Mouse (Mus musculus): ENCODE results near the gene Il13.

Gene Il13

DNA sequence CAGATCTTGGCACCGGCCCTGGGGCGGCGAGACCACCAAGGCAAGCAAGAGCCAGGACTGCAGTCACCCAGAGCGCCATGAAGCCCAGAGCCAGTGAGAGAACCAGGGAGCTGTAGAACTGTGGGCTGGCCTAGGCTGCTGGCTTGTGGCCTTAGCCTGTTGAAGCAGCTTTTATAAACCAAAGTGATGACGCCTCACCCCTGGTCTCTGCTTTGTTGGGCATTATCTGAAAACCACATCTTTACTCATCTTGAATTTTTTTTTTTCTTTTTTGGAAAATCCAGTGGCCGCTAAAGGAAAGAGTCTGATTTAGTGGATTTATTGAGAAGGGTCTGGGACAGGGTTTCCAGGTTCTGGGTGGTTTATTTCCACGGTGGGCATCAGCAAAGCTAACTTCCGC is at the start of gene Il13:
Gene Il13, minus strand, starts transcription at position 147 of the 400 bp plus-strand sequence.
- peak; percentile 33 for DNase-seq (ENCODE audit: extremely low read depth, insufficient read length, low spot score)

DNA sequence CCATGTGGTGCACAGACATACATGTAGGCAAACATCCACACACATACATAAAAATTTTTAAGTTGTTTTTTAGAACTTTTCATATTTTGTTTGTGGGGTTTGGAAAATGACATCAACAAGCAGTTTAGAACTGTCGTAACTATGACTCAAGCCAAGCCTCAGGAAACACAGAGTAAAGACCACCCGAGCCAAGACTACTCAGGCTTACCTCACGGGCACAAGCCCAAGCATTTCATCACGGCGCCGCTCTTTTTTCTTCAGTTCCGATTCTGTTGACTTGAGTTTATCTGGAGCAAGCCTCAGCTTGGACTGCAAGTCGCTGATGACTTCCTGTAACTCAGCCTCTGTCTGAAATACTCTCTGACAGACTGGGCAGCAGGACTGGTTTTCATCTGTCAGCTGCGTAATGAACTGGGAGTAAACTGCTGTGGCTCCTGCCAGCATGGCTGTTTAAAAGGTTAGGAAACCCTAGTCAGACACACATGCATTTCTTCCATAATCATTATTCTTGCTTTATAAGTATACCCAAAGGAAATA is 48.6 kb upstream of the Il13 start:
- DNase-seq (ENCODE audit: extremely low read depth, insufficient read length, low spot score), result no peak

DNA sequence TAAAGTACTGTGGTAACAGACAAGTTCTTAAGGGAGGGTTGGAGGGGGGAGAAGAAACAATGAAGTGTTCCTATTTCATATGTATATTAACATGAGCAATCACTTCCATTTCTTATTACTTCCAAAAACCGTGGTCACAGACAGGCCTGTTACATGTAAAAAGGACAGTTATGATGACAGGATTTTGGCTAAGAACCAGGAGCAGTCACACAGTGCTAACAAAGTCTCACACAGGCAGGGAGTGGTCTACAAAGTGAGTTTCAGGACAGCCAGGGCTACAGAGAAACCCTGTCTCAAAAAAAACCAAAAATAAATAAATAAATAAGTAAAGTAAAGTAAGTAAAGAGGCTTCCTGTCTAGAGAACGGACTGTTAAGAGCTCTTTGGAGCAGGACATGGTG is 47.7 kb upstream of the Il13 start:
- DNase-seq (ENCODE audit: extremely low read depth, insufficient read length, low spot score), result no peak

DNA sequence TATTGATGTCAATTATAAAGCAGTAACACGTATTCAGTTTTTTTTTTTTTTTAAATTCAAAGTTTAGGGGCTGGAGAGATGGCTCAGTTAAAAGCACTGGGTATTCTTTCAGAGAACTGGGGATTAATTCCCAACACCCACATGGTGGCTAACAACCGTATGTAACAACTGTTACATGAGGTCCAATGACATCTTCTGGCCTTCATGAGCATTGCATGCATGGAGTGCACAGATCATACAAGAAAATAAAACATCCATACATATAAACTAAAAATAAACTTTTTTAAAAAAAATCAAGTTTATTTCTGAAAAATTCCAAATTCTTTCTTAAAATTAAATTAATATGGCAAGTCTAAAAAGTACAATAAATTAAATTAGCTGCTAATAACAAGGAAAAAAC is 47.2 kb upstream of the Il13 start:
- no peak for DNase-seq (ENCODE audit: extremely low read depth, insufficient read length, low spot score)

- no peak for DNase-seq (ENCODE audit: extremely low read depth, insufficient read length, low spot score)
These were observed 45.6 kb upstream of the Il13 start for GRCm38 (mm10) chr11:53680141-53680540.

- no peak for DNase-seq (ENCODE audit: extremely low read depth, insufficient read length, low spot score)
These were observed 36.9 kb upstream of the Il13 start for GRCm38 (mm10) chr11:53671414-53671813.

DNA sequence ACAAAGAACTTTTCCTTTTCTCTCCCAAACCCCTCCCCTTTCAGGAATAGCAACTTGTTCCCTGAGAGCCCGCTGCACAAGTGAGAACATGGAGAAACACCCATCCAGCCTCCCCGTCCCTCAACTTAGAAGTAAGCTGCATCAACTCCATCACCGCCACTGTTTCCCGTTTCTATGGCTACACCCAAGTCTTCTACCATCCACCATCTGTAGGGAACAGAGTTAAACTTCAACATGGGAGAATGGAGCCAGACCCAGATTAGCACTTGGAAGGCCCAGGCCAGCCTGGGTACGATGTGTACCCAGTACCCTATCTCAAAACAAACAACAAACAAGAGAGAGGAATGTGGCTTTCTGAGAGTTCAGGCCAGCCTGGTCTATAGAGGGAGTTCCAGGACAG is 29.6 kb upstream of the Il13 start:
- DNase-seq (ENCODE audit: extremely low read depth, insufficient read length, low spot score), result no peak

DNA sequence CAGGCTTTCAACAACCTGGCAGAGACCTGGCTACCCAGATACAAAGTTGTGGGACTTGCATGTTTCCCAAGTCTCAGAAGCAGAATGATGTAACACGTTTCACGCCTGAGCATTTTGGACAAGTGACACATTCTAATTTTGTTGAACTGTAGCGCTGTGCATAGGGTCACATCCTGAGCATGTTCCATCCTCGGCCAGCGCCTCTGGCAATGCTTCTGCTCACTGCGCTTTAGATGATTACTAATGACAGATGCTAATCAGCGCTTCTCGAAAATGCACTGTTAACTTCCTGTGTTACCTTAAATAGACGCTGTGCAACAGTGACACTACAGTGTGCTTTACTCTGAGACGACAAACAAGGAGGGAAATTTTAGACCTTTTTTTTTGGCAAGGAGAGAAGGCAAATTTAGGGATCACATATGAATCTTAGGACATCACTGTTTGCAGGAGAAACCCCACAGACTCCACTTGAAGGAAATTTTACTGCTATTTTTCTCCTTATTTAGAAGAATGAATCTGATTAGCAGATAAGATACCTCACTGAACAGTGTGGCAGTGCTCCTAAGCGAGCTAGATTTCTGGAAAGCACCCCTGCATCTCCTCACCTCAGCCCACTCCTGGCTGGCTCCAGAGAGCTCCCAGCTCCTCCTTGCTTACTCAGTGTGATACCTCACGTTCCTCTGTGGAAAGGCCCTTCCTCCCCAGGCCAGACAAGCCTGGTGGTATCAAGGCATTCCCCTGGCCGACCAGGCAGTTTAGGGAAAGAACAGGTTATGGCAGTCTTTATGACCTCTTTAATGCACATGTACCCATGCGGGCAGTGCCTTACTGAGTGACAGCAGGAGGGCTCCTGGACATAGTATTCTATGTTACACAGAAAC is 28.5 kb upstream of the Il13 start:
- DNase-seq (ENCODE audit: extremely low read depth, insufficient read length, low spot score), result no peak

DNA sequence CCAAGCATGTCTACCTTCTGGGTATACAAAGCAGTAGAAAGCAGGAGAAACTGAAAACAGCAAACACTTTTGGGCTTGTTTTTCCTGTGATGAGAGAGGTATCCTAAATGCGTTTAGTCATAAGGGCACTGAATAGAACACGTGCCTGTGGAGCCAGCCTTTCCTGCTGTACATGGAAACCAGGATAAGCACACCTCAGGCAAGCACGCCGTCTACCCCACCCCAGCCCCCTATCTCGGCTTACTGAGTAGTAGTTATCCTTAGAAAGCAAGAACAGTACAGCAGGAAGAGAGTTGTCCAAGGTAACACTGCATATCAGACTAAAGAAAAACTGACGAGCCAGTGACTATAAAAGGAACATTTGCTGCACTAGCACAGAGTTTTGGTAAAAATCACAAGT is 23.3 kb upstream of the Il13 start:
- DNase-seq (ENCODE audit: extremely low read depth, insufficient read length, low spot score), result no peak

DNA sequence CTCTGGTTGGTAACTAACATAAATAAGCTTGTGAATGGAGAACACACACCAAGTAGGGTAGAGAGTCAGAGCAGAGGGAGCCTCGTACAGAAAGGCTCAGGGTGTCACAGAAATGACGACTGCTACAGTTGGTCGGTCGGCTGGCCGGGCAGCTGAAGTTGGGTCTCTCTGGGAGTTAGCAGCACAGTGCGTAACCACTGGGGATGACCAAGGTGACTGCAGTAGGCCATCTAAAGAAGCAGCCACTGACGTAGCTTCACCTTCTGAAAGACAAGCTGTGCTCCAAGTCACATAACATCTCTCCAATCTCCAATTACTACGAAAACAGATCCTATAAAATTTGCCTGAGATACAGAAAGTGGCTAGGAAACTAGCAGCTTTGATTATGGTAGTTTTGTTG is 22.9 kb upstream of the Il13 start:
- DNase-seq (ENCODE audit: extremely low read depth, insufficient read length, low spot score), result no peak

DNA sequence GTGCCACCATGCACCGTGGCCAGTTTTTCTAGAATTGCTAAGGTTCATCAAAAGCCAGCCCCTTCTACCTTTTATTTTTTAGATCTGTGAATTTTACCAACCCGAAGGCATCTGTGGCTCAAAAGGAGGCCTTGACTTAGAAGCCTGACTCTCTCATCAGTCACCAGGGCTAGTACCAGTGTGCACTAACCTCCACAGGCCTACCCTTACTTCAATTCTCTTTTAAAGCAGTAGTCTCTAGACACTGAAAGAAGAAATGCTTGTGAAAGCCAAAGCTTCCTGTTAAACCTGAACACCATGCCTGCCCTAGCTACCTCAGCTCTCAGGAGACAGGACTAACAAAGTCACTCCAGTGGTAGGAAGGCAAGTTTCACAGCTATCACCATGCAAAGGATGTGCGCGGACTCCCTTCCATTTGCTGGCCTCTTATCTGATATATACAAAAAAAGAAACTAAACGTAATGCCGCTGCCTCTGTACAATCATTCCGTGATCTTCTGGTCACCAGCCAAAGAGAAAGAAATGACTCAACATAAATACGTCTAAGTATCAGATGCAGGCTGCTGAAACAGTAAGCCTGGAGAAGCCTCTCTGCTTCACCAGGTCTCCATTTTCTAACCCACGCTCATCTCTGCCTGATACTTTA is 22.2 kb upstream of the Il13 start:
- DNase-seq (ENCODE audit: extremely low read depth, insufficient read length, low spot score), result no peak

DNA sequence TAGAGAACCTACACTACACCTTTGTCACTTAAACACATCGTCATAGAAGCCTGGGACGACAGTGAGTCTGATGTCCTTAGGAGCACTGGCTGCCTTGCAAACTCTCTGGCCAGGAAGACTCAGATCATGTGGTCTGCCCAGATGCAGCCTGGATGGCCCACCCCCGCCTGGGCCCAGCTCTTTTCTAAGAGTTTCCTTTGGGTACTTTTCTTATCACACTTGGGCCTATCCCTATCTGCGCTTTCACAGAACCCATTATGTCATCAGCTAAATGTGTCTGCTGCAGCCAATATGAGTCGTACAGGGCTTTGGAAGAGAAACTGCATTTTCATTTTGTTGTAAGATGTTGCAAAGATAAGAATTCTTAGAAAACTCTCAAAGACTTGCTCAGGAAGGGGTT is 20.5 kb upstream of the Il13 start:
- no peak for DNase-seq (ENCODE audit: extremely low read depth, insufficient read length, low spot score)

DNA sequence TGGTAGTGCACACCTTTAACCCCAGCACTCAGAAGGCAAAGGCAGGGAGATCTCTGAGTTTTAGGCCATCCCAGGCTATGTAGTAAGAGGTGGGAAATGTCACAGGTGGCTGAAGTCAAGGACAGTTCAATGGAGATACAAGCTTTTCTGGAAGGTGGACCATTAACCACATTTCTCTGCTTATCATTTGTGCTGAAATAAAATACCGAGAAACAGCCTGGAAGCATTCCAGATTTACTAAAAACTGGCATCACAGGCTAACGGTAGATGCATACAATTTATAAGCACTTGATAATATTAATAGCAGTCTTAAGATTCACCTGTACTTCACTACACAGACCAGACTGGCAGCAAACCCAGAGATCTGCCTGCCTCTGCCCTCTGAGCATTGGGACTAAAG is 17.9 kb upstream of the Il13 start:
- no peak for DNase-seq (ENCODE audit: extremely low read depth, insufficient read length, low spot score)

GRCm38 (mm10) chr11:53651441-53651840 is 16.9 kb upstream of the Il13 start:
- no peak for DNase-seq (ENCODE audit: extremely low read depth, insufficient read length, low spot score)

DNA sequence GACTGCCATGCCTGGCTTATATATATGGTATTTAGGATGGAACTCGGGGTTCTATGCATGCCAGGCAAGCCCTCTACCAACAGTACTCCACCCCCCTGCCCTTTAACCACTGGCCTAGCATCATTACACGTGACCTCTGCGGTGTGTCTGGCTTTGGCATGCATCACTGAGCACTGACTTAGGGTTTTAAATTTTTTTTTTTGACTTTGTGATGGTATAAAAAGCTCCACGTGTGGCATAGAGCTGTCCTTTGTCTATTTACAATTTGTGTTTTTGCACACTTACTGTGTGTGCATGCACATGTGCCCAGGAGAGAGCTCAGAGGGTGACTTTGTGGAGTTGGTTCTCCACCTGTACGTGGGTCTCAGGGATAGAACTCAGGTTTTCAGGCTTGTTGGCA is 9.5 kb upstream of the Il13 start:
- no peak for DNase-seq (ENCODE audit: extremely low read depth, insufficient read length, low spot score)

- no peak for DNase-seq (ENCODE audit: extremely low read depth, insufficient read length, low spot score)
These were observed 8.3 kb upstream of the Il13 start for GRCm38 (mm10) chr11:53642744-53643279.

GRCm38 (mm10) chr11:53637803-53638260 is 3.3 kb upstream of the Il13 start:
- DNase-seq (ENCODE audit: extremely low read depth, insufficient read length, low spot score), result no peak

GRCm38 (mm10) chr11:53637046-53637802 is 2.7 kb upstream of the Il13 start:
- DNase-seq (ENCODE audit: extremely low read depth, insufficient read length, low spot score), result no peak

GRCm38 (mm10) chr11:53636183-53636646 is 1.7 kb upstream of the Il13 start:
- no peak for DNase-seq (ENCODE audit: extremely low read depth, insufficient read length, low spot score)

GRCm38 (mm10) chr11:53635590-53636182 is 1.2 kb upstream of the Il13 start:
- DNase-seq (ENCODE audit: extremely low read depth, insufficient read length, low spot score), result no peak

Data from 3134 (cell line).